Mouse (Mus musculus) ovary, adult 18-20 months (tissue): ENCODE results near the gene Smarcd3.
A peak's percentile ranks its signal among the peaks of the same experiment; 100 is the strongest.
"Not testable (repeated sequence)": the region's sequence is repeated elsewhere in the genome, so short reads cannot be mapped to it uniquely, and the experiment has no call there.

ENCODE experiments used
- DNase-seq: peaks from one replicate; pipeline ENCODE4 v3.0.0; 2022; ENCODE audit warnings: low spot score, mixed read lengths

Gene Smarcd3

GRCm38 (mm10) chr5:24596519-24597171, 27.6 kb downstream of the Smarcd3 start:
- no peak for DNase-seq

GRCm38 (mm10) chr5:24595786-24596380, 28.3 kb downstream of the Smarcd3 start:
- no peak for DNase-seq

GRCm38 (mm10) chr5:24595261-24595660, 28.9 kb downstream of the Smarcd3 start:
- DNase-seq, result no peak

DNA sequence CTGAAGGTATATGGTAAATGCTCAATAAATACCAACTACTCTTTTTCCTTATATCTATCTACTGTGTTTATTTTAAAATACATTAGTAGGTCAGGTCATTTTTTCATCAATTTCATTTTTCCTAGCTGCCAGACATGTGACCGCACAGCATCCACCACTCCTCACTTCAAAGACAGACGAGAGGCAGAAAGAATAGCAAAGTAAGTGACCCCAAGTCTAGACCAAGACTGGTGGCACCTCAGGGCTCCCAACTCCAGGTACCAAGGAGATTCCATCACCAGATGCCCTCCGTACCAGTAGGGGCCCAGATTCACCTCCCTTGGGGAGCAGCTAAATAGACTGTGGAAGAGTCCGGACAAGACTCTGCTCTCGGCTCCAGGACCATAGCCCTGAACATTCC, 29.9 kb downstream of the Smarcd3 start:
- no peak for DNase-seq

DNA sequence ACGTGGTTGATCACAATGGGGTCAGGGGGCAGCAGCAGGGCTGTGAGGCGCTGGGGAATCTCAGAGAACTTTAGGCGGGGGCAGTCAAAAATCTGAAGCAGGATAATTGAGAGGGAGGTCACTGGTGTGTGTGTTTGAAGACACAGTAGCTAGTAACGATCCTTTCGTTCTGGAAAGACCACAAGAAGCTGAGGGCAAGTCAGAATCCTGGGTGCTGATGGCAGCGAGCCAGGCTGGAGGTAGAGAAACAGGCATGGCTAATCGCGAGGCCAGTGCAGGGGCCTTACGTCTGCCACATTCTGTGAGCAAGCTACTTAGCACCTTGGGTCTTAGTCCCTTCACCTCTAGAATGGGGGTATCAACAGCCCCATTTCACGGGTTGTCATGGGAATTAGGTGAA, 30.3 kb downstream of the Smarcd3 start:
- no peak for DNase-seq

DNA sequence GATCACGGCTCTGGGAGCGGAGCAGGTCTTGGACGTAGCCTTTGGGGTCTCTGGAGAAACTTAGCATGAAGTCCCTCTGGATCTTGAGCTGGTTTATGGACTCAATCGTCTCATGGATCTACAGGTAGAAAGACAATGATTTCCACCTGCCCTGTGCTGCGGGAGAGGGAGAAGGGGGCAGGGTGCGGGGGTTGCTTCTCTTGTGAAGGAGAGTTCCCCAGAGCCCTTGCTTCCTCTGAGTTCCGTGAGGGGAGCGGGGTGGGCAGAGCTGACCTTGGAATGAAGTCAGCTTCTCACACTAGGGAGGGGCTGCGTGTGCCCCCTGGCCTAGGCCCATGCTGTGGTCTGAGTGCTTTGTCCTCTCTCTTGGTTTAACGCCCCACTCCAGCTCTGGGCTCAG, 31.0 kb downstream of the Smarcd3 start:
- no peak for DNase-seq

DNA sequence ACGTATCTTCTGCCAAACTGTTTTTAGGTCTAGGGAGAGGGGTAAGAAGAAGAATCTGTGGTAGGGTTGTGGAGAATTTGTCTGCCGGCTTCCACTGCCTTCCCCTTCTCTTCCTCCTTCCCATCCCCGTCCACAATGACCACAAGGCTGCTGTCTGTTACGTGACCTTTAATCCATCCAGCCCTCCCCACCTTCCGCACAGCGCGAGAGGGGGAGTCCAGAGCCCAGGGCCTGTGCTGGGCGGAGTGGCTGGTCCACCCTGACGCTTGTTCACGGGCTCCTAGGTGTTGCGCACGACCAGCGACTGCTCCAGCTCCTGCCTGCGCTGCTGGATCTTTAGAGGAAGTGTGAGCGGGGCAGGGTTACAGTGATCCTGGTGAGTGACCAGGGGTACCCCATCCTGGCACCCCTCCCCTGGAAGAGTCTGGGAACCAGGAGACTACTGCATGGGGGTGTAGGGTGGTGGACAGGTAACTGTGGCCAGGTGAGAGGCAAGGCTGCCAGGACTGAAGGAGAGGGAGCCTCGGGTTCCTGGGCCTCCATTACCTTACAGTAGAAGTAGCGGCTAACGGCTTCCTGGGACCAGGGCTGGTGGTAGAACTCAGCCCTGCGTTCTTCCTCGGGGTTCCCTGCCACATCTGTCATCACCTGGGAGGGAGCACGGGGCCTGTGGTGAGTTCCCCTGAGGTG, 31.6 kb downstream of the Smarcd3 start:
- DNase-seq, result no peak

GRCm38 (mm10) chr5:24591796-24592470, 32.3 kb downstream of the Smarcd3 start:
- DNase-seq, result no peak

GRCm38 (mm10) chr5:24591268-24591721, 32.9 kb downstream of the Smarcd3 start:
- no peak for DNase-seq

DNA sequence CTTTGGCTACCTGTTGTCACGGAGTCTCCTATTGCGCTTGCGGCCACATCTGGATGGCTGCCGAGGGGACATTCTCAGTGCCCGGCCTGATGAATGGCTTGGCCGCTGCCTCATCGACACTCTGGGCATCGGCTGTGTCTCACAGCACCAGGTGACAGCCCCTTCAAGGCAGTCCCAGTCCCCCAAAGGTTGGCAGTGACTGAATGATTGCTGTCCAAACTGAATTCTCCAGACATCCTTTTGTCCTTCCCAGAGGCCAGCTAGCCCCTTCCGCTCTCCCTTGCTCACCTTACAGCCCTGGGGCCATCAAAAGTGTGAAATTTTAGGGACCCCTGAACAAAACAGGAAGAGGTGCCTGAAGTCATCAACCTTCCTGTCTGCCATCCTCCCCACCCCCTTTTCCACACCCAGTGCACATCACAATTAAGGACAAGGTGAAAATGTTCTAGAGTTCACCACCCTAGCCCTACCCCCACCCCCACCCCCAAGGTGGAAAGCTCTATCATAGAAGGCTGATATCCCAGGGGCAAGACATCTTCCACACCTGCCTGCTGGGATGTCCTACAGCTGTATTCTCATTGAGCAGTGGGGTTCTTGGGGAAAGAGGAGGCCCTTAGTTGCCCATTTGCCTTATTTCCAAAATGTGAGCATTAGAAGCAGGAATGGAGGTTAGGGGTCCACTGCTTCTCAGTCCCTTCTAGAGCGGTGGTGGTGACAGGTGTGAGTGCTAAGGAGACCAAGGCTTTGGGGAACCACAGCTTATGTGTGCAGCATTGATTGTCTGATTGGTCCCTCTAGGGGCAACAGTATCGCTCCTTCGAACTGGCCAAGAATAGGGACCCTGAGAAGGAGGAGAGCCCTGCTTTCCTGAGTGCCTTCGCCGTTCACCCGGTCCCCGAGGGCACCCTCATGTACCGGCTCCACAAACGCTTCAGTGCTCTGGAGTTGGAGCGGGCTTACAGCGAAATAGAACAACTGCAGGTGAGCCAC, 34.4 kb downstream of the Smarcd3 start:
- DNase-seq, result no peak

GRCm38 (mm10) chr5:24587200-24587577, 37.0 kb downstream of the Smarcd3 start:
- DNase-seq, result no peak

DNA sequence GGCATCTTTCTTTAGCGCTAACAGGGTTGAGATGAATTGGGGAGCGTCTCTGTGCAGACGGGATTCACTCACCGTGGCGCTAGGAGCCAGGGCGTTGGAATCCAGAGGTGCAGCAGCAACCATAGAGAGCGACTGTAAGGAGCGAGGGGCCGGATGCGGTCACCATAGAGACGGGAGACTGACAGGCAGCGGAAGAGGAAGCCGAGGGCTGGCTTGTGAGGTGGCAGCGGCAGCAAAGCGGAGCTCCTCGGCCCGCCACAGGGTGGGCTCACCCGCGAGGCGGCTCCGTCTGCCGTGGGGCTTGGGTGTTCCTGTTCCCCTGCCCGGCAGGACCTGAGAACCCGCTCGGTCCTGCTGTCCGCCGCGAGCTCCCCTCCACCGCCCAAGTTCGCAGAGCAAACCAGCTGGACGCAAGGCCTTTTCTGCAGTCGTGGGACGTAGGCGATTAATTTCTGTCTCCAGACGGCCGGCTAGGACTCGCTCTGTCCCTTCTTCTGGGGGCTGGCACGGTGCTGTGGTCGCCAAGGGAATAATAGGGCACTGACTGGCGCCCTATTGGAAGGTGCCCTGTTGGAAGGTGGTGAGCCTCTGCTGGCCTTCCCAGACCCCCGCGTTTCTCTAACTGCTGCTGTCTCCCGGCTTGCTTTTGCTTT, 37.5 kb downstream of the Smarcd3 start, which contains the start of gene Chpf2:
TSS of gene Chpf2 (plus strand) at position 195 of the 653 bp plus-strand sequence.
- DNase-seq, result peak; percentile 70

GRCm38 (mm10) chr5:24586106-24586505, 38.1 kb downstream of the Smarcd3 start:
- DNase-seq, result no peak

- DNase-seq, result no peak
Measured at GRCm38 (mm10) chr5:24578109-24578963, 45.9 kb downstream of the Smarcd3 start.

DNA sequence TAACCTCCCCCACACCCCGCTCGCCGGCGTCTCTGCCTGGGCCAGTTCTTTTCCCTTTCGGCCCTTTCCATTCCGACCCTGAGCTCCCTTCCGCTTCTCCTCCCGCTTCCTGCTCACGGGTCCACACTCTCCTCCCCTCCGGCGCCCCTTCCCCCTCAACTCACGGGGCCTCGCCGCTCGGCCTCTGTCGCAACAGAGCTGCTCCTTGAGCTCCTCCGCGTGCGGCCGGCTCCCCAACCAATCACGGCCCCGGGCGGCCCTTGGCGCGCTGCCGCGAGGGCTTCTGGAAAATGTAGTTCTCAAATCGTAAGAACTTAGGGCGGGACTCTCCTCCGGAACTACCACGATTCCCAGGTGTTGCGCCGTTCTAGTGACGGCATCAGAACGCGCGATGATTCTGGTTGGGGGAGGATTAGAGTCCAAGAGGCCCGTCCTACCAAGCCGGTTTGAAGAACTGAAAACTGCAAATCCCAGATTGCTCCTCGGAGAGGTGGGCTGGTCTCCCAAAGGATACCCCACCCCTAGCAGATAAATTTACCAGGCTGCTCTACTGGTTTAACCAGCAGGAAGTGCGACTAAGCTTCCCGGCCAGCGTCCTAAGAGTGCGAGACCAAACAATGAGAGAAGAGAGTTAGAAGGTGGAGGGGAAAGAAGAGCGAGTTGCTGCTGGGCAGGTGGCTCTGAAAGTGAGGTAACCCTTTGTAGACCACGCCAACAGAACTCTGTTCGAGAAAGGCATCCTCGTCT, 46.9 kb downstream of the Smarcd3 start, which contains the start of gene Abcf2:
TSS of gene Abcf2 (minus strand) at position 285 of the 747 bp plus-strand sequence.
- DNase-seq, result peak; percentile 100

DNA sequence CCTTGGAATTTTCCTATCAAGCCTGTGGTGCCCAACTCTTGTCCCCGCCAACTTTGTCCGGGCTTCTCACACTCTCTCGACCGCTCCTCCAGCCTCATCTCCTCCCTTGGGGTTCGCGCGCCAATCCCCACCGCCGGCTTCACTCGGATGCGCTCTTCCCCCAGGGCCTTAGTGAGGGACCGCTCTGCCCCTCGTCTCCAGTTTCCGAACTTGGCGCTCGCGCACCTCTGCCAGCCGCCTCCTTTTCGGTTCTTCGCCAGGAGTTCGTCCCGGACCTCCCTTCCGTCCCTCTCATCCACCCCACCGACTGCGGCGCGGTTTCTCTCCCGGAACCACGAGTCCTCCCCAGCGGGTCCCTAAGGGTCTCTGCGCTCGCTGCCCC, 47.4 kb downstream of the Smarcd3 start:
- no peak for DNase-seq

- DNase-seq, result no peak
Measured at GRCm38 (mm10) chr5:24575948-24576347, 48.3 kb downstream of the Smarcd3 start.

GRCm38 (mm10) chr5:24556709-24557108, 67.5 kb downstream of the Smarcd3 start, which contains the start of gene 4931409K22Rik:
Gene 4931409K22Rik (minus strand): TSS chr5:24556809.
- no peak for DNase-seq

- not testable (repeated sequence) for DNase-seq
Measured at GRCm38 (mm10) chr5:24555335-24555734, 68.9 kb downstream of the Smarcd3 start.
